Mouse (Mus musculus) lung, adult 2 months (tissue): ENCODE data around the gene Aadacl2.

Source experiments
- CTCF ChIP-seq: fragments of 200-500 bp; IDR thresholded peaks from 2 replicates; pipeline ENCODE4 v1.5.1; 2011; ENCODE audit warnings: mild to moderate bottlenecking, low read length, control low read depth; ENCODE audit not compliant: insufficient read depth
- POLR2A ChIP-seq: fragments of 200-500 bp; IDR thresholded peaks from 2 replicates; pipeline ENCODE4 v1.6.1; 2011; ENCODE audit warnings: low read depth, mild to moderate bottlenecking, control low read depth, low read length, borderline replicate concordance; ENCODE audit errors: extremely low read depth

GRCm38 (mm10) chr3:60006443-60006842, at the start of gene Aadacl2:
- TF ChIP-seq POLR2A: no peak
- TF ChIP-seq CTCF: no peak
